Mouse (Mus musculus): ENCODE measurements at regions not wholly inside any gene's neighbourhood (a gene's known extent, or its start where the extent isn't known, plus 50 kb on each side); places are given as distances from the start of the nearest gene placed in this dataset.

GRCm38 (mm10) chr12:32455913-32456312 lies 77.4 kb downstream of the Ccdc71l start:
- TF ChIP-seq CTCF (IDR thresholded peaks at IDR 0.05; ENCODE audit: low read depth, low read length) (no peak), GATA1 (IDR thresholded peaks at IDR 0.05; ENCODE audit: borderline replicate concordance, low read length) (no peak), TAL1 (conservative IDR thresholded peaks at IDR 0.05; ENCODE audit: low read depth, low read length) (no peak), POLR2AphosphoS5 (IDR thresholded peaks at IDR 0.05; ENCODE audit: insufficient replicate concordance, low read depth, low read length) (no peak), GATA2 (IDR thresholded peaks at IDR 0.05; ENCODE audit: borderline replicate concordance, low read depth, low read length) (no peak)
